8 mouse cellular contexts compared by ENCODE assay signal in genomic region chr2:6352541-6352971, GRCm38 (mm10). TPM values are rescaled to one million over a fixed set of nuclear protein-coding genes. Genes with fewer than 3 reads are reported as not detected.
DNase-seq lines count a peak whose midpoint lies in the region; ATAC-seq and TF ChIP-seq lines count a peak whose summit lies in the region.

No protein-coding gene starts in this region.

- no peak for TF ChIP-seq CTCF in cerebellum, adult 2 months (IDR thresholded peaks at IDR 0.05; ENCODE audit: borderline replicate concordance, insufficient read depth, low read depth, low read length)

- peak; percentile 37 for DNase-seq in urinary bladder, postnatal 14 days (ENCODE audit: low spot score)
- no peak for DNase-seq in urinary bladder, adult 2 months (ENCODE audit: low spot score)
- DNase-seq in kidney, postnatal 14 days: peak; percentile 43
- peak; percentile 62 for DNase-seq in midbrain, embryonic 14.5 days
- DNase-seq in T-cell, adult 2 months (ENCODE audit: low spot score): no peak
- DNase-seq in cerebellum, adult 2 months: no peak
- DNase-seq in testis, postnatal 10 days (ENCODE audit: low spot score): no peak

- H3K4me2 ChIP-seq in midbrain, embryonic 14.5 days (ENCODE audit: low read length): peak overlapping the region; percentile 23

- H3K4me3 ChIP-seq in midbrain, embryonic 14.5 days (replicated peaks; ENCODE audit: low read depth, low read length): no peak overlapping the region
- no peak overlapping the region for H3K4me3 ChIP-seq in cerebellum, adult 2 months (replicated peaks; ENCODE audit: insufficient read depth, low read depth, low read length)

- 0 out of 2 replicates have a peak, but pooled peaks cover 6% of the 10 kb centered on the region for H3K4me1 ChIP-seq in midbrain, embryonic 14.5 days (ENCODE audit: control insufficient read depth, insufficient read depth, low read length)
- peaks cover 10% of the 10 kb centered on the region for H3K4me1 ChIP-seq in cerebellum, adult 2 months (ENCODE audit: control insufficient read depth, insufficient read depth, low read length)

- TF ChIP-seq POLR2A in cerebellum, adult 2 months (IDR thresholded peaks at IDR 0.05; ENCODE audit: borderline replicate concordance, insufficient read depth, low read length): no peak

- WGBS in midbrain, embryonic 14.5 days: 47% methylated on average over 14 of the region's 14 CpGs
- 78% methylated on average over 14 of the region's 14 CpGs for WGBS in cerebellum, adult 2 months

- ATAC-seq in erythroid progenitor cell, adult 5-6 weeks (replicated peaks; ENCODE audit: low FRiP score, poor library complexity, severe bottlenecking): peak; percentile 72
- no peak for ATAC-seq in midbrain, embryonic 14.5 days (ENCODE audit: low FRiP score, low TSS enrichment)

- H3K36me3 ChIP-seq in midbrain, embryonic 14.5 days (ENCODE audit: control insufficient read depth, insufficient read depth, low read length): no peaks in the 10 kb centered on the region

- H3K9ac ChIP-seq in midbrain, embryonic 14.5 days (replicated peaks; ENCODE audit: low read length): no peak overlapping the region

- H3K27ac ChIP-seq in midbrain, embryonic 14.5 days (replicated peaks; ENCODE audit: low read depth, low read length): no peak overlapping the region
- no peak overlapping the region for H3K27ac ChIP-seq in cerebellum, adult 2 months (ENCODE audit: insufficient read depth, low read length)

- no peaks in the 10 kb centered on the region for H3K9me3 ChIP-seq in midbrain, embryonic 14.5 days (ENCODE audit: control insufficient read depth, low read length)

- H3K27me3 ChIP-seq in midbrain, embryonic 14.5 days (ENCODE audit: control insufficient read depth, insufficient read depth, low read length): no peaks in the 10 kb centered on the region
- H3K27me3 ChIP-seq in cerebellum, adult 2 months (ENCODE audit: control insufficient read depth, insufficient read depth, low read length): no peaks in the 10 kb centered on the region

RNA-seq across cellular contexts. Expression of gene Usp6nl, which starts 30.1 kb away (rescaled TPM):
- 6.0 and 8.4 TPM in 2 replicates for polyA plus RNA-seq in urinary bladder, adult 2 months (2012; rRNA removed)
- 18.0 and 30.3 TPM in 2 replicates for total RNA-seq in erythroid progenitor cell, adult 5-6 weeks (2015; ENCODE audit: low replicate concordance)
- total RNA-seq in erythroid progenitor cell, adult 5-6 weeks (2017; ENCODE audit: low replicate concordance): 26.6 and 47.0 TPM in 2 replicates
- 8.5 and 13.7 TPM in 2 replicates for polyA plus RNA-seq in midbrain, embryonic 14.5 days (2014; fragmentation: Nextera tagmentation; extraction: Ambion mirVana)
- 15.5 and 16.5 TPM in 2 replicates for polyA plus RNA-seq in cerebellum, adult 2 months (2012; rRNA removed)

Comparison
In these comparisons a context has a peak if more than half of its experiments do, and no peak if none do; other contexts are left out.
1. DNase-seq: peak in urinary bladder, postnatal 14 days (single experiment), kidney, postnatal 14 days (single experiment) and midbrain, embryonic 14.5 days (single experiment); none in urinary bladder, adult 2 months (single experiment), T-cell, adult 2 months (single experiment), cerebellum, adult 2 months (0 of 2) and testis, postnatal 10 days (single experiment).